Mouse (Mus musculus) heart, postnatal 10 days (tissue): ENCODE data around the gene Prss3. TPM values are rescaled to one million over a fixed set of nuclear protein-coding genes. Genes with fewer than 3 reads are reported as not detected.
"Not testable (repeated sequence)": the region's sequence is repeated elsewhere in the genome, so short reads cannot be mapped to it uniquely, and the experiment has no call there.

Source experiments
- DNase-seq, 2 experiments: peaks; one replicate each; pipeline ENCODE4 v3.0.0; 2021
- intact Hi-C: fragments of 180-260 bp; cut with DNase I; formaldehyde crosslinking; loops from one replicate; pipeline ENCODE4 v1.15.1; 2025
- total RNA-seq, 2 experiments: library from RNA; stranded (reverse); gene quantifications; 2 replicates each; pipeline ENCODE4 v1.2.3; 2021

Gene Prss3
- not detected for total RNA-seq

DNA sequence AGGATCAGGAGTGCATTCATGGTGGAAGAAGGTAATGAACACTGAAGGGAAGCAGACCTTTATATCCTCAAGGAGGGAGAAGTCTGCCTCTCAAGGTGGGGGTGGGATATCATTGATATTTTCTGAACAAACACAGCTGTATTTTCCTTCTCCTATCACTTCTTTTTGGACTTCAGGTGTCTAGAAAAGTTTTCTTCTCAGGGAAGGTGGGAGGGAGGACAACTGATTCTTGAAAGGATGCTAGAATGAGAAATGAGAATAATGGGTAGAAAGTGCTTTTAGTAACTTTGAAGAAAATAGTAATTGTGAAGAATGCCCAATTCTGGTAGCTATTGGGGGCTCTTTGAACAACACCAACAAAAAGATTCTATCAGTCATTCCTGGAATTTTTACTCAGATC is at the start of gene Prss3:
Prss3 (minus strand) TSS at position 101 of the 400 bp plus-strand sequence.
- DNase-seq, intact Hi-C loops: not testable (repeated sequence)

DNA sequence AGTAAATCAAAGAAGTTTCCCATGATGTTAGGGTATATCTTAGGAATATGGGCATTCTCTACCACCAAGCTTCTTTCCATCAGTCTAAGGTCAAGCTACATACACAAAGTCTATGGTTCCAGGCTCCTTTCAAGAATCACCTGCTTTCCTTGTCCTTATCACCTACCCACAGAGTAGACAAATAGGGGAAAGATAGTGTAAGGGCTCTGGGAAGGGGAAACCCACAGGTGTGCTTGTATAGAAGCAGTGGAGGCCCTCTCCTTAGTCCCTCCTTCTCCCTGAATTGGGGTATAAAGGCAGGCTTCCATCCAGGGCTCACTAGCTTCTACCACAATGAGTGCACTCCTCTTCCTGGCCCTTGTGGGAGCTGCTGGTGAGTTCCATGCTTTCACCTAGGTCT is 14.6 kb upstream of the Prss3 start, which contains the start of gene Gm5771:
Gm5771 (plus strand) TSS at position 301 of the 400 bp plus-strand sequence.
- intact Hi-C loops, DNase-seq: not testable (repeated sequence)

DNA sequence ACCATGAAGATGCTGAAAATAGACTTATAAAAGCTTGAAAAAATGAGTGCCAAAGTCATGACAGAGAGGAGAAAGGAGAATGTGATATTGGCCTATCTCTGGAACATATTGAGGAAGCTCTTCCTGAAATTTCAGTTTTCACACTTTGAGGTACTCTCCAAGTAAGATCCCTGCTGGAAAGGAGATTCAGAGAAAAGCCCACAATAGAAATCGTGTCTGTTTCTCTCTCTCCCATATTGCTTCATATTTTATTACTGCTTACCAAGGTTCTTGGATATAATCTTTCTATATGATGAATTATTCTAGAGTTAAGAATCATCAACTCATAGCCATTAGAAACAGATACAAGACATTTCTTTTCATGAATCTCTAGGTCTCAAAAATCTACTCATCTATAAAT is 14.2 kb upstream of the Prss3 start:
- intact Hi-C loops, DNase-seq: not testable (repeated sequence)

DNA sequence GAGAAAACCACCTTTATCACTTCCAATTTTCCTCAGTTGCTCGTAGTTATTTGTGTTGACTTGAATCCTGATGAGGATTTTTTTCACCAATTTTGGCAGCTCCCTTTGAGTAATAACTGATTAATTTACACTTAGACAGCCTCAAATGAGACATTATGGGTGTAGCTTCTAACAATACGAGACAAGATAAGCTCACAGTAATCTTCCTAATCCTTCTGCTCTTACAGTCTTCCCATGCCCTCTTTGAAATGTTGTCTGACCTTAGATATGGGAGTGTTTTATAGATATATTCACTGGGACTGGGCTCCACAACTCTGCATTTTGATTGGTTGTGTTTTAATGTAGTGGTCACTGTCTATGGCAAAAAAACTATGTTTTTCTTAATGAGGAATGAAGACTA is 9.3 kb upstream of the Prss3 start:
- intact Hi-C loops = no loop called here
- no peak for DNase-seq

DNA sequence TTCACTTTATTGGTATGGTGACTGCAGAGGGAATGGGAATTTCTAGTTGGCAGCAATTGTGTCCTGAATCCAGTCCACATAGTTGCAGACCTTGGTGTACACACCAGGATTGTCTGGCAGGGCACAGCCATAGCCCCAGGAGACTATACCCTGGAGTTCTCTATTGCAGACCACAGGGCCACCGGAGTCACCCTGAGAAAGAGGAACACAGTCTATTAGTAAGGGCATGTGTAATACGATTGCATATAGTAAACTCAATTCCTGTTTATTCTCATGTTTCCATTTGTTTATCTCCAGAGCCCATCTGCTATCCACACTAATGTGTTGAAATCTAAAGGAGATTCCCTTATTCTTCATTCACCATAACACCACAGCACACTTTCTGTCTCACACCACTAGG is 3.7 kb downstream of the Prss3 start:
- intact Hi-C loops = not testable (repeated sequence)

DNA sequence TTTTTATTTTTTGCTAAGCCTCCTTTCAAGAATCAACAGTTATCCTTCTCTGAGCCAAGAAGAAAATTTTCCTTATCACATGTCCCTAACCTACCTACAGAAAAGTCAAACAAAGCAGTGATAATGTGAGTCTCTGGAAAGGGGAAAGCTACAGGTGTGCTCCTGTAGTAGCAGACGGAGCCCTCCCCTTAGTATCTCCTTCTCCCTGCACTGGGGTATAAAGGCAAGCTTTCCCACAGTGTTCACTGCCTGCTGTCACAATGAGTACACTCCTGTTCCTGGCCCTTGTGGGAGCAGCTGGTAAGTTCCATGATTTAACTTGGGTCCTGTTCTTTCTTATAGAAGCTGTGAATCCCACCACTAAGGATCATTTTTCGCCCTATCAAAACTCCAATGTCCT is 23.5 kb downstream of the Prss3 start, which contains the start of gene Try10:
Try10 (plus strand) TSS at position 174 of the 400 bp plus-strand sequence.
- intact Hi-C loops = loop anchor here (2.0 kb wide), 1 partner anchor 65 kb away; no protein-coding TSS in a partner anchor
- DNase-seq = no peak

More for the DNA sequence above, 3.7 kb downstream of the Prss3 start:
- DNase-seq = not testable (repeated sequence)

Other genes starting within 250 kb of the Prss3 start
- gene Try4, start 75.4 kb downstream of the Prss3 start, total RNA-seq = not detected
- not detected for gene Try5, start 60.8 kb downstream of the Prss3 start, total RNA-seq
- not detected for gene Try10, start 23.6 kb downstream of the Prss3 start, total RNA-seq
- not detected for gene Gm5771, start 14.7 kb upstream of the Prss3 start, total RNA-seq
- gene Gm10334, start 68.5 kb upstream of the Prss3 start, total RNA-seq = not detected
- gene Prss1, start 81.3 kb upstream of the Prss3 start, total RNA-seq = not detected
- not detected for gene Prss2, start 144.1 kb upstream of the Prss3 start, total RNA-seq
- gene Ephb6, start 227.8 kb upstream of the Prss3 start, total RNA-seq = 1 to 10 TPM; 2.4 to 3.0 TPM